In the genomic region with DNA sequence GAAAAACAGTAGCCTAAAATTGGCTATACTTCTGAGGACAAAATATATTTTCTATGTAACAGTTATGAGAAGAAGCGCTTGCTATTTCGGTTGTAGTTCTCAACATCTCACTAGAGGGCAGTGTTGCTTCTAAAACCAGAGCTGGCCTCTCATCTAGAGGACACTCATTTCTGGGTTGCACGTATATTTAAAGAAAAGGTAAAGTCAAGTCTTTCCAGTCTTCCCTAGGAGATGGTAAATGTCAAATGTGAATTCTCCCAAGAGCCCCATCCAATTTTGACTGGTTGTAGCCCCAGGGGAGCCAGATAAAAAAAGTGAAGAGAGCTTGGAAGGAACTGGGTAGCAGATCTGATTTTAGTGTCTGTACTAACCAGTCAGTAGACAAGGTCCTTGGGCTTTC, we compare ENCODE assay signal across 8 mouse cellular contexts. TPM values are rescaled to one million over a fixed set of nuclear protein-coding genes. Genes with fewer than 3 reads are reported as not detected.
DNase-seq lines count a peak whose midpoint lies in the region; ATAC-seq lines count a peak whose summit lies in the region.

No protein-coding gene starts in this region.

- no peak overlapping the region for H3K4me3 ChIP-seq in intestine, embryonic 14.5 days (ENCODE audit: low read depth, low read length)
- no peak overlapping the region for H3K4me3 ChIP-seq in intestine, embryonic 16.5 days (ENCODE audit: low read length)
- no peak overlapping the region for H3K4me3 ChIP-seq in embryonic facial prominence, embryonic 10.5 days
- no peak overlapping the region for H3K4me3 ChIP-seq in hindbrain, embryonic 16.5 days (ENCODE audit: low read length)
- no peak overlapping the region for H3K4me3 ChIP-seq in midbrain, embryonic 12.5 days
- no peak overlapping the region for H3K4me3 ChIP-seq in stomach, embryonic 15.5 days (replicated peaks)

- 0% methylated on average over 3 of the region's 3 CpGs for WGBS in intestine, embryonic 14.5 days
- 4% methylated on average over 3 of the region's 3 CpGs for WGBS in intestine, embryonic 16.5 days
- WGBS in embryonic facial prominence, embryonic 10.5 days, result 5% methylated on average over 3 of the region's 3 CpGs
- WGBS in hindbrain, embryonic 16.5 days, result 3% methylated on average over 3 of the region's 3 CpGs
- 3% methylated on average over 3 of the region's 3 CpGs for WGBS in midbrain, embryonic 12.5 days
- WGBS in stomach, embryonic 15.5 days, result 3% methylated on average over 3 of the region's 3 CpGs

- ATAC-seq in intestine, embryonic 14.5 days (replicated peaks; ENCODE audit: low FRiP score, low TSS enrichment, low read depth), result no peak
- no peak for ATAC-seq in intestine, embryonic 16.5 days
- ATAC-seq in hindbrain, embryonic 16.5 days, result no peak
- no peak for ATAC-seq in midbrain, embryonic 12.5 days (ENCODE audit: low FRiP score, low read depth)
- no peak for ATAC-seq in stomach, embryonic 15.5 days (ENCODE audit: insufficient read depth, low FRiP score, low read depth)

- H3K4me2 ChIP-seq in intestine, embryonic 14.5 days (ENCODE audit: low read length), result no peak overlapping the region
- no peak overlapping the region for H3K4me2 ChIP-seq in intestine, embryonic 16.5 days (ENCODE audit: low read depth, low read length)
- peak overlapping the region; percentile 96 for H3K4me2 ChIP-seq in hindbrain, embryonic 16.5 days (ENCODE audit: low read length)
- H3K4me2 ChIP-seq in midbrain, embryonic 12.5 days (replicated peaks), result peak overlapping the region; percentile 96
- H3K4me2 ChIP-seq in stomach, embryonic 15.5 days, result peak overlapping the region; percentile 99; the same call in 1 of the 2 replicates

- H3K9me3 ChIP-seq in intestine, embryonic 14.5 days (ENCODE audit: control insufficient read depth, low read length), result no peaks in the 10 kb centered on the region
- no peaks in the 10 kb centered on the region for H3K9me3 ChIP-seq in intestine, embryonic 16.5 days (ENCODE audit: control insufficient read depth, low read length)
- H3K9me3 ChIP-seq in embryonic facial prominence, embryonic 10.5 days, result no peaks in the 10 kb centered on the region
- H3K9me3 ChIP-seq in hindbrain, embryonic 16.5 days (ENCODE audit: control insufficient read depth, low read length), result no peaks in the 10 kb centered on the region
- no peaks in the 10 kb centered on the region for H3K9me3 ChIP-seq in midbrain, embryonic 12.5 days
- no peaks in the 10 kb centered on the region for H3K9me3 ChIP-seq in stomach, embryonic 15.5 days

- peak; percentile 76 for DNase-seq in intestine, embryonic 14.5 days (ENCODE audit: low spot score)
- DNase-seq in adrenal gland, postnatal 10 days, result peak; percentile 65
- peak; percentile 28 for DNase-seq in embryonic facial prominence, embryonic 10.5 days (ENCODE audit: low spot score)
- peak; percentile 42 to 43 for DNase-seq in left cerebral cortex, adult 8-10 months (ENCODE audit: low spot score in 2 of 2)

- H3K27ac ChIP-seq in intestine, embryonic 14.5 days (ENCODE audit: low read depth), result no peak overlapping the region
- H3K27ac ChIP-seq in intestine, embryonic 16.5 days (ENCODE audit: low read length), result no peak overlapping the region
- no peak overlapping the region for H3K27ac ChIP-seq in embryonic facial prominence, embryonic 10.5 days (replicated peaks)
- H3K27ac ChIP-seq in hindbrain, embryonic 16.5 days (ENCODE audit: low read depth, low read length), result no peak overlapping the region
- no peak overlapping the region for H3K27ac ChIP-seq in midbrain, embryonic 12.5 days (replicated peaks)
- H3K27ac ChIP-seq in stomach, embryonic 15.5 days, result no peak overlapping the region

- no peak overlapping the region for H3K9ac ChIP-seq in intestine, embryonic 14.5 days (ENCODE audit: low read length)
- H3K9ac ChIP-seq in intestine, embryonic 16.5 days (ENCODE audit: low read depth, low read length), result no peak overlapping the region
- H3K9ac ChIP-seq in hindbrain, embryonic 16.5 days (ENCODE audit: low read depth, low read length), result no peak overlapping the region
- no peak overlapping the region for H3K9ac ChIP-seq in midbrain, embryonic 12.5 days (replicated peaks)
- no peak overlapping the region for H3K9ac ChIP-seq in stomach, embryonic 15.5 days

- 0 out of 2 replicates have a peak, but pooled peaks cover 8% of the 10 kb centered on the region for H3K4me1 ChIP-seq in intestine, embryonic 14.5 days (replicated peaks; ENCODE audit: control insufficient read depth, insufficient read depth, low read length)
- peaks cover 14% of the 10 kb centered on the region for H3K4me1 ChIP-seq in intestine, embryonic 16.5 days (ENCODE audit: control insufficient read depth, insufficient read depth, low read length)
- peaks cover 24% of the 10 kb centered on the region for H3K4me1 ChIP-seq in embryonic facial prominence, embryonic 10.5 days
- H3K4me1 ChIP-seq in hindbrain, embryonic 16.5 days (ENCODE audit: control insufficient read depth, insufficient read depth, low read depth, low read length), result peaks cover 14% of the 10 kb centered on the region
- peaks cover 14% of the 10 kb centered on the region for H3K4me1 ChIP-seq in midbrain, embryonic 12.5 days
- 0 out of 2 replicates have a peak, but pooled peaks cover 8% of the 10 kb centered on the region for H3K4me1 ChIP-seq in stomach, embryonic 15.5 days

- H3K27me3 ChIP-seq in intestine, embryonic 14.5 days (replicated peaks; ENCODE audit: control insufficient read depth, insufficient read depth, low read length), result peaks cover 8% of the 10 kb centered on the region; the same call in 1 of the 2 replicates
- peaks cover 7% of the 10 kb centered on the region; the same call in 1 of the 2 replicates for H3K27me3 ChIP-seq in intestine, embryonic 16.5 days (replicated peaks; ENCODE audit: control insufficient read depth, insufficient read depth, low read length)
- peaks cover 41% of the 10 kb centered on the region for H3K27me3 ChIP-seq in embryonic facial prominence, embryonic 10.5 days (replicated peaks; ENCODE audit: low read depth, poor library complexity, severe bottlenecking)
- H3K27me3 ChIP-seq in hindbrain, embryonic 16.5 days (replicated peaks; ENCODE audit: control insufficient read depth, insufficient read depth, low read length), result no peaks in the 10 kb centered on the region; the same call in 1 of the 2 replicates
- H3K27me3 ChIP-seq in midbrain, embryonic 12.5 days, result peaks cover 21% of the 10 kb centered on the region
- H3K27me3 ChIP-seq in stomach, embryonic 15.5 days (replicated peaks), result no peaks in the 10 kb centered on the region

- no peaks in the 10 kb centered on the region for H3K36me3 ChIP-seq in intestine, embryonic 14.5 days (ENCODE audit: control insufficient read depth, insufficient read depth, low read length)
- no peaks in the 10 kb centered on the region for H3K36me3 ChIP-seq in intestine, embryonic 16.5 days (ENCODE audit: control insufficient read depth, insufficient read depth, low read length)
- no peaks in the 10 kb centered on the region for H3K36me3 ChIP-seq in embryonic facial prominence, embryonic 10.5 days (replicated peaks)
- H3K36me3 ChIP-seq in hindbrain, embryonic 16.5 days (ENCODE audit: control insufficient read depth, insufficient read depth, low read length), result no peaks in the 10 kb centered on the region
- no peaks in the 10 kb centered on the region for H3K36me3 ChIP-seq in midbrain, embryonic 12.5 days
- no peaks in the 10 kb centered on the region for H3K36me3 ChIP-seq in stomach, embryonic 15.5 days

RNA-seq across cellular contexts. Expression of gene Plcl1, which starts 1.3 kb away (rescaled TPM):
- 2.0 and 2.1 TPM in 2 replicates for polyA plus RNA-seq in intestine, embryonic 14.5 days (2014; fragmentation: Nextera tagmentation; extraction: Ambion mirVana)
- polyA plus RNA-seq in intestine, embryonic 16.5 days (2015; fragmentation: Nextera tagmentation; extraction: Ambion mirVana), result 1.5 TPM in 2 replicates
- 1 to 10 TPM; 5.5 to 6.1 TPM for total RNA-seq in adrenal gland, postnatal 10 days (2021)
- polyA plus RNA-seq in embryonic facial prominence, embryonic 10.5 days (2016; fragmentation: Nextera tagmentation; extraction: Ambion mirVana), result 0.57 and 0.81 TPM in 2 replicates
- polyA plus RNA-seq in hindbrain, embryonic 16.5 days (2015; fragmentation: Nextera tagmentation; extraction: Ambion mirVana), result 3.7 and 4.1 TPM in 2 replicates
- total RNA-seq in left cerebral cortex, adult 8-10 months (2022), result 10 to 100 TPM; 24.3 to 28.5 (median 27.0) TPM
- polyA plus RNA-seq in midbrain, embryonic 12.5 days (2016; fragmentation: Nextera tagmentation; extraction: Ambion mirVana), result 2.2 and 3.6 TPM in 2 replicates
- polyA plus RNA-seq in stomach, embryonic 15.5 days (2015; fragmentation: Nextera tagmentation; extraction: Ambion mirVana), result 2.5 and 2.6 TPM in 2 replicates

RNA-seq across cellular contexts. Expression of gene Boll, which starts 41.2 kb away (rescaled TPM):
- polyA plus RNA-seq in intestine, embryonic 14.5 days (2014; fragmentation: Nextera tagmentation; extraction: Ambion mirVana), result 0.18 and 0.22 TPM in 2 replicates
- 0.31 and 0.44 TPM in 2 replicates for polyA plus RNA-seq in intestine, embryonic 16.5 days (2015; fragmentation: Nextera tagmentation; extraction: Ambion mirVana)
- not detected for total RNA-seq in adrenal gland, postnatal 10 days (2021)
- 0.33 TPM in 1 of 2 replicates, not detected in the other for polyA plus RNA-seq in embryonic facial prominence, embryonic 10.5 days (2016; fragmentation: Nextera tagmentation; extraction: Ambion mirVana)
- 0.19 TPM in 1 of 2 replicates, not detected in the other for polyA plus RNA-seq in hindbrain, embryonic 16.5 days (2015; fragmentation: Nextera tagmentation; extraction: Ambion mirVana)
- total RNA-seq in left cerebral cortex, adult 8-10 months (2022), result under 1 TPM in 1 of 4 experiments, not detected in 3; 0.39 TPM
- polyA plus RNA-seq in midbrain, embryonic 12.5 days (2016; fragmentation: Nextera tagmentation; extraction: Ambion mirVana), result 0.28 TPM in 1 of 2 replicates, not detected in the other
- 0.26 and 0.32 TPM in 2 replicates for polyA plus RNA-seq in stomach, embryonic 15.5 days (2015; fragmentation: Nextera tagmentation; extraction: Ambion mirVana)

Comparison
In these comparisons a context has a peak if more than half of its experiments do, and no peak if none do; other contexts are left out.
1. H3K4me2 ChIP-seq: peak in hindbrain, embryonic 16.5 days (single experiment), midbrain, embryonic 12.5 days (single experiment) and stomach, embryonic 15.5 days (single experiment); none in intestine, embryonic 14.5 days (single experiment) and intestine, embryonic 16.5 days (single experiment).
2. Peak in every context shown above with its lines, with median percentiles within 50 percentile points of each other: DNase-seq.